ENCODE assay signal across 33 mouse cellular contexts in genomic region chr13:100698866-100699265, GRCm38 (mm10).
"Had no signal": no experiment of that assay in that cellular context is flagged by ENCODE, and none has a peak within 500 bp of the region (broad histone marks: within the 10 kb centered on the region; RNA-seq: fewer than 3 reads in every experiment).

No protein-coding gene starts in this region.

- H3K9me3 ChIP-seq: limb, embryonic 10.5 days; limb, embryonic 12.5 days; limb, embryonic 13.5 days; limb, embryonic 15.5 days; liver, embryonic 12.5 days; liver, embryonic 13.5 days; liver, embryonic 15.5 days; lung, embryonic 15.5 days; megakaryocyte, embryonic 14.5 days; midbrain, embryonic 10.5 days; midbrain, embryonic 12.5 days; midbrain, embryonic 13.5 days; midbrain, embryonic 15.5 days; neural tube, embryonic 12.5 days; neural tube, embryonic 13.5 days had no signal

- H3K4me1 ChIP-seq: limb, embryonic 10.5 days; limb, embryonic 12.5 days; limb, embryonic 13.5 days; limb, embryonic 15.5 days; liver, embryonic 12.5 days; liver, embryonic 13.5 days; liver, embryonic 15.5 days; lung, embryonic 15.5 days; midbrain, embryonic 10.5 days; midbrain, embryonic 12.5 days; midbrain, embryonic 13.5 days; midbrain, embryonic 15.5 days; neural tube, embryonic 12.5 days; neural tube, embryonic 13.5 days had no signal

- H3K9ac ChIP-seq: limb, embryonic 12.5 days; limb, embryonic 13.5 days; limb, embryonic 15.5 days; liver, embryonic 12.5 days; liver, embryonic 13.5 days; liver, embryonic 14.5 days; liver, embryonic 15.5 days; liver, postnatal 0 days; lung, embryonic 14.5 days; lung, embryonic 15.5 days; midbrain, embryonic 12.5 days; midbrain, embryonic 13.5 days; midbrain, embryonic 15.5 days; neural tube, embryonic 12.5 days; neural tube, embryonic 13.5 days had no signal

- H3K27me3 ChIP-seq: limb, embryonic 12.5 days; limb, embryonic 13.5 days; limb, embryonic 15.5 days; liver, embryonic 12.5 days; liver, embryonic 13.5 days; liver, embryonic 15.5 days; lung, embryonic 15.5 days; megakaryocyte, embryonic 14.5 days; midbrain, embryonic 12.5 days; midbrain, embryonic 13.5 days; midbrain, embryonic 15.5 days; neural tube, embryonic 12.5 days; neural tube, embryonic 13.5 days had no signal

- H3K27ac ChIP-seq: limb, embryonic 10.5 days; limb, embryonic 12.5 days; limb, embryonic 13.5 days; limb, embryonic 15.5 days; liver, embryonic 12.5 days; liver, embryonic 13.5 days; liver, embryonic 14.5 days; liver, embryonic 15.5 days; lung, embryonic 15.5 days; macrophage; midbrain, embryonic 10.5 days; midbrain, embryonic 12.5 days; midbrain, embryonic 13.5 days; midbrain, embryonic 15.5 days; neural tube, embryonic 12.5 days; neural tube, embryonic 13.5 days had no signal

- H3K4me2 ChIP-seq: limb, embryonic 12.5 days; limb, embryonic 13.5 days; limb, embryonic 15.5 days; liver, embryonic 11.5 days; liver, embryonic 12.5 days; liver, embryonic 13.5 days; liver, embryonic 15.5 days; lung, embryonic 14.5 days; lung, embryonic 15.5 days; midbrain, embryonic 11.5 days; midbrain, embryonic 12.5 days; midbrain, embryonic 13.5 days; midbrain, embryonic 15.5 days; neural tube, embryonic 12.5 days; neural tube, embryonic 13.5 days had no signal

- ATAC-seq: liver, embryonic 12.5 days; liver, postnatal 0 days; lung, postnatal 0 days; midbrain, embryonic 13.5 days; midbrain, embryonic 15.5 days; midbrain, embryonic 16.5 days had no signal

- H3K4me3 ChIP-seq: limb, embryonic 10.5 days; limb, embryonic 12.5 days; limb, embryonic 13.5 days; limb, embryonic 15.5 days; liver, embryonic 12.5 days; liver, embryonic 13.5 days; liver, embryonic 15.5 days; lung, embryonic 15.5 days; midbrain, embryonic 10.5 days; midbrain, embryonic 12.5 days; midbrain, embryonic 13.5 days; midbrain, embryonic 15.5 days; myocyte; neural tube, embryonic 12.5 days; neural tube, embryonic 13.5 days had no signal

- DNase-seq: left cerebral cortex, postnatal 4 days; liver; liver, embryonic 13.5 days; liver, postnatal 0 days; lung, adult 18-20 months; lung, adult 2 months; lung, embryonic 14.5 days; lung, postnatal 10 days; lung, postnatal 14 days; lung, postnatal 36 days; lung, postnatal 4 days; midbrain, embryonic 14.5 days had no signal
